Mouse (Mus musculus): ENCODE results near the gene Arhgap29.

Gene Arhgap29

DNA sequence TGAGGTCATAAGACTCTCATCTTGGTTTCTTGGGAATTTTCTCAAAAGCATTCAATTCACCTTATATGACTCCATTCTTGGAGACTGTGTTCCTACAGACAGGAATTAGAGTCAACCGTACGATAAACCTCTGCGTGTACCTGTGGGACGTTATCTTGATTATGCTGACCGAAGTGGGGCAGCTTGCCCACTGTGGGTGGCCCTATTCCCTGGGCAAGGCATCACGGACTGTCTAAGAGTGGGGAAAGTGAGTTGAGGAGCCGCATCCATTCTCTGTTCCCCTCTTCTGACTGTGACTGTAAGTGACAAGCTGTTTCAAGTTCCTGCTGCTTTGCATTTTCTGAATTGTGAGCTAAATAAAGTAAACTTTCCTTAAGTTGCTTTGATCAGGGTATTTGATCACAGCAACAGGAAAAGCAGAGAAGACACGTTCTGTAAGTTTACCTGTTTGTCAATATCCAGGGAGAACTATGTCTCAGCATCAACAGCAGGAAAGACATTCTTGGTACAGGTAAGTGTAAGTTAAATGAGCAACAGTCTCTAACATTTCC, at the start of gene Arhgap29:
Arhgap29 (plus strand) TSS at position 501 of the 551 bp plus-strand sequence.
- DNase-seq: no peak

DNA sequence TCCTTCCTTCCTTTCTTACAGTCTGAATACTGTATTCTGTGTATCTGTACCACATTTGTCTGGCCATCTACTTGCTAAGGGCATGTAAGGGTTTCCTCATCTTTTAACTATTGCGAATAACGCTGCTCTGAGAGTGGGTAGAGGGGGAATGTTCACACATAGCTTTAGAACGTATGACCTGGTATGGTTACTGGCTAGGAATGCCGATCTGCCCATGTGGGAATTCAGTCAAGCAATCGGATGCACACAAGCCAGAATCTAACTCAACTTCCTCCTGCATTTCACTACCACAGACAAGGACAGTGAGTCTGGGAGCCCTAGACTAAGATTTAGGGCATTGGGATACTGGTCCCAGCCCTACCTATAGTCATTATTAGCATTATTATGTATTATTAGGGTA, 49.6 kb upstream of the Arhgap29 start:
- DNase-seq: no peak

DNA sequence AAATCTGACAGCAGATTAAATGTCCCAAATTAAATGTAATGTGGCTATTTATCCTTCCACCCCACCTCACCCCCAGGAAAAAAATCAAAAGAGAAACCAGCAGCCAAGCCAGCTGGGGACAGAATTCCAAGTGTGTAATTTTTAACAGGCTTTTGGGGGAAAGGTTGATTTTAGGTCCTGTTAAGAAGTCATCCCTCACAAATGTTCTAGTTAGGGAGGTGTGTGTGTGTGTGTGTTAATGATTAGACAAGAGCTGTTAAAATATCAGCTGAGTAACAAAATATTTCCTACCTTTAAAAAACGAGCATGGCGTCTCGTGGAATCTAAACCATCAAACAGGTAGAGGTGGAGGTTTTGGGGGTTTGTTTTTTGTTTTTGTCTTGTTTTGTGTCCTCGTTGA, 49.1 kb upstream of the Arhgap29 start:
- DNase-seq: no peak

DNA sequence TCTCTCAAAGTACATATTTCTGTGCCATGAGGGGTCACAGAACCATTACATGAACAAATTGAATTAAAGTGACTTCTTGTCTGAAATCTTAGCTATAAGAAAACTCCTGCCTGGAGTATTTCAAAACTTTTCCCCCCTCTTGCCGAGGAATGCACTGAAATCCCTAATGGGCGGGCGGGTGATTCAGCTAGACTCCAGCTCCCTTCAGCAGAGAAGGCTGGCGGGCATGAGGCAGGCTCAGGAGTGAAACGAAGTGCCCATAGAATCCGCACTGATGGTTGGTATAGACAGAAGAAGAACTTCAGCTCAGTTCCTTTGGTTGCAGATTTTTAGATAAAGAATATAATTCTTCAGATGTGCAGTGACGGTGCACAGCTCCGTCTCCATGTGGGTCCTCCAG, 48.6 kb upstream of the Arhgap29 start:
- no peak for DNase-seq

DNA sequence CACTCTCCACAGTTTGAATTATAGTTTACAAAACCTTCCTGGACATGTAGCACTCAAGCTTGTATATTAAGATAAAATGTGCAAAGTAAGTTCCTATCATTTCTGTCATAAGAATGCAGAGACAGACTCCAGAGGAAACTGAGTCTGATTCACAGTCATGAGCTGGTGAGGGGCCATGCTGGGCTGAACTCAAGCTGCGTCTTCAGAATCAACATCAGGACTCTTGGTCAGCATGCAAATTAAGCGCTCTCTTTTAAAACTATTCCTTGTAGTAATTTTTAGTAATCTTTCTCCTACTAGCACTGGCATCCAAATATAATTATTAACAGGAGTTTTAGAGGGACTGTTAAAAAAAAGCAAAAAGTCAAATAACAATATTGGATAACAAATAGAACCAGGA, 47.9 kb upstream of the Arhgap29 start:
- DNase-seq: no peak

DNA sequence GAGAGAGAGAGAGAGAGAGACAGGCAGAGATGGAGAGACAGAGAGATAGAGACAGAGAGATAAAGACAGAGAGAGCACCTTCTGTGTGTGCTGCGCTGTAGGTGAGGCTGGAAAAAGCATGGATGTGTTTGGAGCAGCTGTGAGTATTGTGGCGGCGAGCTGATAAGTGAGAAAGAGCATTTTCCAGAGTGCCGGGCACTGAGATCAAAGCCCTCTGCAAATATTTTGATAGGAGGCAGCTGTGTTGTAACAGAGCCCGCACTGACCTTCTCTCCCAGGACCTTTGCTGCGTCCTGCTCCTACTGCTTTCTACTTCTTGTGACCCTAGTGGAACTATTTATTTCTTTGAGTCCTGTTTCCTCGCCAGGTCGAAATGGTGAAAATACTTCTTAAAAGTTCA, 45.7 kb upstream of the Arhgap29 start:
- DNase-seq: no peak

DNA sequence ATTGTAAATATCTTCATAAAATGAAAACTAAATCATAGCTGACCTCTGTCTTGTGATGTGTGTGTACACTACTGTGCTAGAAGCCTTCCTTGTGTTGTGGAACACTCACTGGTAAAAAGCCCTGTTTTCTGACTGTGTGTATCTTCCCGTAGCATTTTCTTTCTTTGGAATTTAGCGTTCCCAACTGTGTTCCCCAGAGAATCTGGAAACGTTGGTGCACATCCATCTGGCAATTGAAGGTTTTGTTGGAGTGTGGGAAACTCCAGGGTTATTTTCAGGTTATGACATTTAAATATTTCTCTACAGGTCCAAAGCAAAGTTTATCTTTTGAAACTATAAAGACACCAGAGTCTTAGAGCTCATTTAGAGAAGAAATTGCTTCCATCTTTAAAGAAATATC, 43.2 kb upstream of the Arhgap29 start:
- DNase-seq: no peak

DNA sequence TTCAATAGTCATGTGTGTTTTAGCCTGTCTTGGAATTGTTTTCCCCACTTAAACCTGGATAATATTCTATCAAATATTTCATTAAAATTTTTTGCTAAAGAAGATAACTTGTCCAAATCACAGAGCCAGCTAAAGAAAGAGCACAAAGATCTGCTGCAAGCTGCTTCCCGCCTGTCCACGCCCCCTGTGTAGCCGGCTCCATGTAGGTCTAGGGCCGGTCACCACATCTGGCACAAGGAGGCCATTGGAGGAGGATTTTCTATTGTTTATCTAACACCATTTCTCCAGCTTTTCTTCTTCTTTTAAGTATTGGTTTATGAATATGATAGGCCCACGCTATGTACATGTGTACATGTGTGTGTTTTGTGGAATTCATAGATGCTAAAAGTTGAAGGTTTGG, 38.9 kb upstream of the Arhgap29 start:
- DNase-seq: no peak

DNA sequence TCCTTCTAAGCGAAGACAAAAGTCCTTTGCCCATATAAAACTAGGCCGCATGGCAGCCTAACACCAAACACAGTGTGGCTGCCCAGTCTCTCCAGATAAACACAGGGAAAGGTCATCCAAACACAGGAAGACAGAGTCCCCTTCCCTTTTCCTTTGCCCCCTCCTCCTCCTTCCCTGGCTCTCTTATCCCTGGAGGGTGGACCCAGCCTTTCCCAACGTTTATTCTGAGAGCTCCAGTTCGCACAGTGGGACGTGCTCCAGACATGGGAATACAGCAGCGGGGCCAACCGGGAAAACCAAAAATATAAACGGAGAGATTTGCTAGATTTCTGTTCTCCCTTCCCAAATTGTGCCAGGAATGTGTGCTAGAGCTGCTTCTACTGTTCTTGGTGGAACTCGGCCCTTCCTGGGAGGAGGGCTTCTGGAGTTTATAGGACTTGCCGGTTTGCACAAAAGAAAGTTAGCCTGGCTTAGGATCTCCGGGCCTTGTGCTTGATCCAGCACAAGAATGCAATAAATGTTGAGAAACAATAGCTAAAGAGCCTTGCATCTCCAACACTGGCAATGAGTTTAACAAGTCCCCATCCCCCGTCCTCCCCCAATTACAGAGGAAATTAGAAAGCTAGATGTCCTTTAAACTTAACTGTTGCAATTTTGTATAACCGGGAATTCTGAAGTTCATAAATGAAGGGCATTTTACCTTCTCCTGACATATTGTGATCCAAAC, 37.7 kb upstream of the Arhgap29 start:
- DNase-seq: no peak

DNA sequence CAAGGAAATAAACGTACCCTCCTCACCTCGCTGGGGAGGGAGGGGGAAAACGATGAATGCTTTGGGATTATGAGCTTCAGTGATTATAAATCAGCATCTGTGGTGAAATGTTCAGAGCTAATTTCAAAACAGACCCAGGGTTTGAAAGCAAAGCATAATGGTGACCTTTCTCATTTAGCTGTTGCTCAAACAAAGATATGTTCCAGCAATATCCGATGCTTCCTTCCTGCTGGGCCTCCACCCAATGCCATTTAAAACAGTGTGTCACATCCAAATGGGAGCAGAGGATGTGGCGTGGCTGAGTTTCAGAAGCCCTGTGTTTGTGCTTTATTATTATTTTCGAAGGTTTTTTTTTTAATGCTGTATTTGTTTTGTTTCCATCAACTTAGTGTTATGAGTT, 37.1 kb upstream of the Arhgap29 start:
- no peak for DNase-seq

DNA sequence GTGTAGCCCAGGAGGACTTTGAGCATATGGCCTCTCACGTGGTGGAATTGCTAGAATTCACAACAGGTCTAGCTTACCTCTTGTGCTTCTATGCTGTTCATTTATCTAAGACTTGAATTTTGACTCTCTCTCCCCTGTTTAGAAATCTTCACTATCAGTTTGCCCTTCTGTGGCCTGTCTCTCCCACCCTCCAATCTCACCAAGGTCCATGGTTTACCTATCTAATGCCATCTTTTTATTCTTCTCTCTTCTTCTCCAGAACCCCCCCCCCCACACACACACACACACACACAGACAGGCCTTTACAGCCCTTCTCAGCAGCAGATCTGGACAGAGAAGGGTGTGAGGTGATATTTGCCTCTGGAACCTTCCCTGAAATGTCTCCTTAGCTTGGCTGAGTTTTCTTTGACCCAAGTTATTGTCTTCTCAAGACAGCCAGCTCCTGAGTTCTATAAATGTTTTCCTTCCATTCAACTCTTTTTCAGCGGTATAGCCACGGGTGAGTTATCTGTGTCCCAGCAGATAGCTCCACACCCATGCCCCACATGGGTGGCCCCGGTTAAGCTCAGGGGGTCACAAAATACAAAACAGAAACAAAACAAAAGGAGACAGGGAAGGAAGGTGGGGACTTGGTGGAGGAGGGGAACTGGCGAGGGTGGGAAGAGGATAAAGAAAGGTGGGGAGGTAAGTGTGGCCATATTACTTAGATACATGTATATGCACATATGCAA, 35.4 kb upstream of the Arhgap29 start:
- DNase-seq: no peak

DNA sequence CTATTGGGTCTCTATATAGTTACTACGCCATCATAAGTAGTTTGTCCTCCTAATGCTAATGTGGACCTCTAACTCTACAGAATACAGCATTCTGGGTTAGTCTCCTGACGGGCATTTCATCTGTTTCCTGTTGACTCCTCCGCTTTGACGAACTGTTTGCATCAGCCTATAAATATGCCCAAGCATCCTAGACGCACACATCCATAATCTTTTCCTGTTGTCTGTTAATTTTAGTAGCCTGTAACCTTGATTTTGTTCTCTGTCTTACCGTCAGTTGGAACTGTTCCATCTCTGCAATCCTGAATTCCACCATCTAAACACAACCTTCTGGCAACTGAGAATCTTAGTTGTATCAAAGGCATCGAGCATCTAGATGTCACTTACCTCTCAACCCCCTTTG, 34.7 kb upstream of the Arhgap29 start:
- DNase-seq: no peak

DNA sequence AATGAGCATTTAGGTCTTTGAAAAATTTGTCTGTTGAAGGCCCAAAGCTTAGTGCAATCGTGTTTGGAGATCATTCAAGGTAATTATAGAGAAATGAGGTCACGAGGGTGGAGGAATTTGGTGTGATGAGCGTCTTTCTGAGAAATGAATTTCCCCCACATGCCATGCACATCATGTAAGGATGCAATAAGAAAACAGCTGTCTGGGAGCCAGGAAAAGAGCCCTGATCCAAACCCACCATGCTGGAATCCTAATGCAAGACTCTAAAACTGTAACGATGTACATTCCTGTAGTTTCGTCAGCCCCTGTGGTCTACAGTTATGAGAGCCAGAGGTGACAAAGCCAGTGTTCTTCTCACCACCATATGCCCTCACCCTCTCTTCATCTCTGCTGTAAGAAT, 32.4 kb upstream of the Arhgap29 start:
- no peak for DNase-seq

DNA sequence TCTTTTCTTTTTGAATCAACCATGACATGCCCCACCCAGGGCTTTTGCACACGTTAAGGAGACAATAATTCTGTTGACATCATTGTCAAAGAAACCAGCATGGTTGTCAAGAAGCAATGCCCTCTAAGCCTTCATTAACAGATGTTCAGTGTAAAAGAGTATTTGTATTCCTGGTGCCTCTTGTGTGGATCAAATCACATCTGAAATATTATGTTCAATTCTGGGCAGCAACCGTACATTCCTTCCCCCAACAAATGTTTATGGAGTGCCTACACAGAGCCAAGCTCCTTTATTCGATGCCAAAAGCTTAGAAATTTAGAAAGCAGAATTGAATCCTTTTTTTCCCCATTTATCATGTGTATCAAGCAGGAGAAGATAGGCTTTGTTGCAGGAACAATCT, 31.6 kb upstream of the Arhgap29 start:
- DNase-seq: no peak

DNA sequence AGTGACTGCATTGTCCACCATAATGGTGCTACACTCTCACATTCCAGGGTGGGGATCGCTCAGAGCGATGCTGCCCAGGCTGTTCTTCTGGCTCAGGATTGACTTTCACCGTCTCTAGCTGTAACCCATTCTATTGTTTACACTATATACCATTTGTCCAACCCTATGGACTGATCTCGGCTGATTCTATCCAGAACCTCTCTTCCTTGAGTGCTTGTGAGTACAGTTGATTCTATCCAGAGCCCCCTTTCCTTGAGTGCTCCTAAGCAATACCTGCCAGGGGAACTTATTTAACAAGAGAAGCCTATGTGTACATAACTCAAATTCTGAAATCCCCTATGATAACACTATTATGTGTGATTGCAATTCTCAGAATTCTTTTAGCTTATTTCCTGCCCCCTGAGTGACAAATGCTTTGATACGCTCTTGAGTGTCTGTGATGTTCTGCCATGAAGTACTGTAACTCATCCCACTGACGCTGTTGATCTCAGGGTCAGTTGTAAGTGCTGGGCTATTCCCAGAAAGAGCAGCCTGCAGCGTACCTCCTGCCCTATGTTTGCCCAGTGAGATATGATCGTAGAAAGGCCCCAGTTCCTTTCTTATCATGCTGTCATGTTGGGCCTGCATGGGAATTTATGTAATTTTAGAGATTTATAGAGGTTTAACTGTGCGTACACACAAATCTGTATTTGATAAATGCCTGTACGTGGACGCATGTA, 27.4 kb upstream of the Arhgap29 start:
- no peak for DNase-seq

DNA sequence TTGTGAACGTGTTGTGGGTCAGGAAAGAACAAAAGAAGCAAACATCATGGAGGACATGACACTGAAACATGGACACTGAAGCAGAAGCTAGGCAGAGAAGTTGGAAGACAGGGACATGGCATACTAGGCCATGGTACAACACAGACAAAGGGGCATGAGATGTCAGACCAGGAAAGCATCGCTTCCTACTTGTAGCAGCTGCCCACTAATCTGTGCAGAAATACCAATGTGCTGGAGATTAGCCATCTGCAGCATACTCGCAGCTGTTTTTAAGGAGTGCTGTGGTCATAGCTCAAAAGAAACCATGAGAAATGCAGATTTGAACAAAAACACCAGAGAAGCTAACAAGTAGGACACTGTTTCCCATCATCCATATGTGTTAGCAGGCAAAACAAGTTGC, 24.7 kb upstream of the Arhgap29 start:
- DNase-seq: no peak

DNA sequence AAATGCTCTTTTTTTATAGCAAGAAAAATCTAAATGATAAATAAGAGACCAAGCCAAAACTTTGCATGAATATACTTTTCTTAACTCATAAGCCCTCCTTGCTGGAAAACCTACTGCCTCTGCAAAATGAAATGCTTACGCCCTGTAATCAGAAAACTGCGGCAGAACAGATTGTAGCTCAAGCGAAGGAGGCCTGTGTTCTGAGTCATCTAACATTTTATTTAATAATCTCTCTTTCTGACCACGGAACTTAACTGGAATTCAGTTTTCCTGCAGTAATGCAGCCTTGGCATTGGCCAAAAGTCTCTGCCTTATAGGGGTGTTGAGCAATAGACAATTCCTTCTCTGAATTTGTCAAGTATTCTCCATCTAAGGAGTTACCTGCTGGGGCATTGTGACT, 19.5 kb upstream of the Arhgap29 start:
- no peak for DNase-seq

DNA sequence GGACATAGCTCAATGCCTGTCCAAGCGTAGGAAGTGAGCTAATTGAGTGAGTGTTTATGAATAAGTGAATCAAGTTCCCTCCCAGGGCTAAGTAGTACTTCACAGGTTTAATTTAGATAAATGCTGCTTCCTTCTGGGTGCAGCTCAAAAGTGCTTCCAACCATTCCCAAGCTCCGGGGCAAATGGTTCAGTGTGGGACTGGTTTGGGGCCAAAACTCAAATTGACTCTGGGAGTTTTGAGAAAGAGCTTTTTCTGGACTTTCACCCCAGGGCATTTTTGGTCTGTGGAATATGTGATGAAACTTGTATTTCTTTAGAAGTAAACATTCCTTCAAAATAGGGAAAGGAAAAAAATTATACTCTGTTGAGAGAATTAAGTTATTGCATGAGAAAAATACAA, 16.1 kb upstream of the Arhgap29 start:
- no peak for DNase-seq

DNA sequence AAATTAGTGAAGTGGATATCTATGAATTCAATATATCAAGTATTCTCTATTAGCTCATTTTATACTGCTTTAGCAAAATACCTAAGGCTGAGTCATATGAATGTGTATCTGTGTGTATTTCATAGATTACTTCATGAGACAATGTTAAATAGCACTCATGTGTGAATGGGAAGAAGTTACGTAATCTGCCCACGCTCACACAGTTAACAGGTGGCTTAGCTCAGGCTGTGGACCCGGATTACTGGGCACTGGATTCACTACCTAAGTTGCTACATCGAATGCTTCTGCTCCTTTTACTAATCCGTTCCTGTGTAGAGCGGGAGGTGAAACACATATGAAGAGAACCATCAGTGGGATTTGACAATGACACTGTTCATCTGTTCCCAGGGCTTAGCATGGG, 15.3 kb upstream of the Arhgap29 start:
- no peak for DNase-seq

DNA sequence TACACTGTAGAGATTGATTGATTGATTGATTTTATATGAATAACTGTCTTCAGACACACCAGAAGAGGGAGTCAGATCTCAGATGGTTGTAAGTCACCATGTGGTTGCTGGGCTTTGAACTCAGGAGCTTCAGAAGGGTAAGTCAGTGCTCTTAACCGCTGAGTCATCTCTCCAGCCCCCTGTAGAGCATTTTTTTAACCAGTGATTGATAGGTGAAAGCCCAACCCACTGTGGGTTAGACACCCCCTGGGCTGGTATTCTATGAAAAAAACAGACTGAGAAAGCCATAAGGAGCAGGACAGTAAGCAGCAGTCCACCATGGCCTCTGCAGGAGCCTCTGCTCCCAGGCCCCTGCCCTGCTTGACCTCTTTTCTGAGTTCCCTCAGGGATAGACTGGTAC, 12.7 kb upstream of the Arhgap29 start:
- DNase-seq: no peak

DNA sequence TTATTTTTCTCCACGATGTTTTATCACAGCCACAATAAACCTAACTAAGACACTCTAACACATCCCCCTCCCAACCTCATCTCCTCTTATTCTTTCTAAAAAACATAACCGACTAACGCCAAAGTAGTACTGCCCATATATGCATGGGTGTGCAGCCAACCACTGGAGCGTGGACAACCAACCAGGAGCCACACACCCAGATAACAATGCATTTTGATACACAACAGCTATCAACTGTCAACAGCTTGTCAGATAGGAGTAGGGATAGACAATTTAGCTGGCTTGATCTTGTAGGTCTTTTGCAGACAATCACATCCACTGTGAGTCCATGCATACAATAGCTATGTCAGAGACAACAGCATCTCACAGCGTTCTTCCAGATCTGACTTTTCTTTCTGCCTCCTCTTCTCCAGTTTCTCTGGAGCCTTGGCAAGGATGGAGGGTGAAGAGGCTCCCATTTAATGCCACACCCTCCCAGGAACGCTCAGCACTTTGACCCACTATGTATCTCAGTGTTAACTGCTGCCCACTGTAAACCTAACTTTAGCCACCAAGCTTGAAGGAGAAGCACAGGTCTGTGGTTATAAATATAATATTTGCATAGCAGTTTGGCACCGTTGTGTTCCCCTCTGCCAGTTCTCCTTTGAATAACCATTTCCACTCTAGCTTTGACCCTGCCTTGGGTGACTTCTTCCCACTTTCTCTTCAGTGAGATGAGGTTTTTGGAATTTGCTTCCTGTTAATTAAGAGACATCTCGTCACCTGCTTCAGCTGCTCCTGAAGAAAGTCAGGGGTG, 12.0 kb upstream of the Arhgap29 start:
- DNase-seq: no peak

DNA sequence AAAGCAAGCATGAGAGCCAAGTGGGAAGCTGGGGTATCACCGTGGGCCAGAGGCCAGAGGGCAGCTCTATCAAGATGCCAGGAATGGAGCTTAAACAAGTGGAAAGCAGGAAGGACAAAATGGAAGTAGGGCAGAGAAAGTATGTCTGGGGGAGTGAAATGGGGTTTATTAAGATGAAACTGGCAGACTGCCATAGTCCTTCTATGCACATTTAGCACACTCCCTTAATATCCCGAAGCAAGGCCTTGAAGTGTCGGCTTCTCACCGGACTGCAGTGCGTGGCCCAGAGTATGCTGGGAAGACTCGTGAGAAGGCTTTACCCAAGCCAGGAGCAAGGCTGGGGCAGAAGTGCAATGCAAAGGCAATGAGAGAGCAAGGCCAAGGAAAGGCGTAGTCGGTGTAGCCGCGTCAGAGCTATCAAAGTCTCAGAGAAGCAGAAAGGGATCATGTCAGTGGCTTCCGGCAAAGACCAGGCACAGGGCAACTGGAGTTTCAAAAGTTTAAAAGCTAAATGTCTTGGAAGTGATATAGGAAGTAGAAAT, 11.1 kb upstream of the Arhgap29 start:
- DNase-seq: no peak

DNA sequence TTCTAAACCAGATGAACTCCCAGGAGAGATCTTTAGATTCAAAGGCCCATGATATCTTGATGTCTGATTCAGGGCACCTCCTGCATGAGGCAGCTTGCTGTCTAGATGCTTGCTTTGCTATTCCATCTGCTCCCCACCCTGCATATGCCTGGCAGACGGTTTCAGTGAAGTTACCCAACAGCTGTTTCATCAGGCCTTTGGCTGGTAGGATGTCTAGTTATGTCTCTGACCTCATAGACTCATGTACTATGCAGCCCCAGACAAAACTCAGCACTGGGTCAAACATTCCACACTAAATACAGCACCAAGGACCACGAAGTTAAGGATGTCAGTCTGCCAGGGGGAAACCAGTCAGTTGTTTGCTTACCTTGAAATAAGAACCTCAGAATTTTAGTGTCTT, 6.4 kb upstream of the Arhgap29 start:
- DNase-seq: no peak
